Mouse (Mus musculus) forebrain, embryonic 16.5 days (tissue): ENCODE measurements around the gene Tenm2. TPM values are rescaled to one million over a fixed set of nuclear protein-coding genes. Genes with fewer than 3 reads are reported as not detected.

Source experiments
- ATAC-seq: fragments of 200-750 bp; cut with Nextera tagmentation; 2 replicates; pipeline ENCODE4 v1.8.0; 2017; ENCODE audit warnings: mild to moderate bottlenecking, moderate library complexity
- H3K27ac ChIP-seq: fragments of 300-500 bp; sonication (generic); 2 replicates; pipeline ENCODE4 v1.5.1; 2014; ENCODE audit warnings: low read length, control low read depth
- H3K27me3 ChIP-seq: fragments of 300-500 bp; sonication (generic); replicated peaks from 2 replicates; pipeline ENCODE4 v1.6.1; 2014; ENCODE audit warnings: low read length; ENCODE audit not compliant: control insufficient read depth, insufficient read depth
- H3K36me3 ChIP-seq: fragments of 300-500 bp; sonication (generic); 2 replicates; pipeline ENCODE4 v1.6.1; 2014; ENCODE audit not compliant: control insufficient read depth, insufficient read depth
- H3K4me1 ChIP-seq: fragments of 300-500 bp; sonication (generic); replicated peaks from 2 replicates; pipeline ENCODE4 v1.6.1; 2014; ENCODE audit warnings: low read length; ENCODE audit not compliant: control insufficient read depth, insufficient read depth
- H3K4me2 ChIP-seq: fragments of 300-500 bp; sonication (generic); 2 replicates; pipeline ENCODE4 v1.6.1; 2014; ENCODE audit warnings: mild to moderate bottlenecking, low read length, control low read depth
- H3K4me3 ChIP-seq: fragments of 300-500 bp; sonication (generic); replicated peaks from 2 replicates; pipeline ENCODE4 v1.5.1; 2014; ENCODE audit warnings: mild to moderate bottlenecking, low read length, control low read depth
- H3K9ac ChIP-seq: fragments of 300-500 bp; sonication (generic); replicated peaks from 2 replicates; pipeline ENCODE4 v1.6.1; 2014; ENCODE audit warnings: low read depth, low read length, control low read depth
- H3K9me3 ChIP-seq: fragments of 300-500 bp; sonication (generic); 2 replicates; pipeline ENCODE4 v1.6.1; 2016; ENCODE audit warnings: low read length; ENCODE audit not compliant: control insufficient read depth
- WGBS: fragments of 180-500 bp; shearing (Covaris S2); extraction: QIAGEN DNeasy Blood & Tissue Kit; methylation state at CpG from one replicate; pipeline ENCODE4 v1.1.7; 2014; 5-methylcytosine and 5-hydroxymethylcytosine counted together
- polyA plus RNA-seq: library from polyadenylated mRNA; unstranded; fragments of >200 nt; fragmentation: Nextera tagmentation; extraction: Ambion mirVana; gene quantifications from 2 replicates; pipeline ENCODE4 v1.2.1, GENCODE M21; 2015

The Tenm2 gene
- polyA plus RNA-seq, 1 experiment from 2014 or later = 58.7 TPM

DNA sequence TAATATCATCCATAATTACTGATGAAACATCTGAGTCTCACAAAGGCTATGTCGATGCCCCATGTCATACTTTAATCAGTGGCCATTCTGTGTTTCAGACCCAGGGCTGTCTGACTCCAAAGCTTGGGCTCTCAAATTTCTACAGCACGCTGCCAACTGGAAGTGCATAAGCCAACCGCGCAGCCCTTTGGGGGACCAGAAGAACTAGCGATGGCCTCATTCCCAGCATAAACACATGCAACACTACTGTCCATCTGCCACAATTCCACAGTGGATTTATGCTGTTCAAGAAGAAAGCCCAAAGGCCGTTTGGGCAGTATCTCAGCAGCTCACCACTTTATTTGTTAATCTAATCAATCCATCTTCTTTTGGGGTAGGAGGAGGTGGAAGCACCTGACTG lies 678.4 kb downstream of the Tenm2 start:
- no peak overlapping the region for H3K9ac ChIP-seq
- no peak overlapping the region for H3K4me2 ChIP-seq
- H3K27ac ChIP-seq = no peak overlapping the region
- 83% methylated on average over 6 of the region's 6 CpGs for WGBS
- no peak for ATAC-seq
- peaks cover 8% of the 10 kb centered on the region; the same call in 1 of the 2 replicates for H3K4me1 ChIP-seq
- H3K36me3 ChIP-seq = no peaks in the 10 kb centered on the region
- H3K9me3 ChIP-seq = no peaks in the 10 kb centered on the region
- H3K27me3 ChIP-seq = no peaks in the 10 kb centered on the region
- no peak overlapping the region for H3K4me3 ChIP-seq

- Histone ChIP-seq H3K27ac (no peak overlapping the region), H3K4me2 (no peak overlapping the region), H3K9me3 (no peaks in the 10 kb centered on the region), H3K36me3 (no peaks in the 10 kb centered on the region), H3K4me1 (peaks cover 15% of the 10 kb centered on the region), H3K9ac (no peak overlapping the region), H3K4me3 (no peak overlapping the region), H3K27me3 (no peaks in the 10 kb centered on the region)
- WGBS = 15% methylated on average over 5 of the region's 5 CpGs
- ATAC-seq = peak; percentile 49
Measured at GRCm38 (mm10) chr11:36553286-36553685, 682.5 kb downstream of the Tenm2 start.

GRCm38 (mm10) chr11:36550649-36551048 lies 685.1 kb downstream of the Tenm2 start:
- WGBS = 64% methylated on average over 4 of the region's 4 CpGs
- Histone ChIP-seq H3K4me3 (no peak overlapping the region), H3K27ac (no peak overlapping the region), H3K27me3 (no peaks in the 10 kb centered on the region), H3K9me3 (no peaks in the 10 kb centered on the region), H3K4me2 (no peak overlapping the region), H3K36me3 (no peaks in the 10 kb centered on the region), H3K4me1 (peaks cover 18% of the 10 kb centered on the region), H3K9ac (no peak overlapping the region)
- ATAC-seq = no peak

DNA sequence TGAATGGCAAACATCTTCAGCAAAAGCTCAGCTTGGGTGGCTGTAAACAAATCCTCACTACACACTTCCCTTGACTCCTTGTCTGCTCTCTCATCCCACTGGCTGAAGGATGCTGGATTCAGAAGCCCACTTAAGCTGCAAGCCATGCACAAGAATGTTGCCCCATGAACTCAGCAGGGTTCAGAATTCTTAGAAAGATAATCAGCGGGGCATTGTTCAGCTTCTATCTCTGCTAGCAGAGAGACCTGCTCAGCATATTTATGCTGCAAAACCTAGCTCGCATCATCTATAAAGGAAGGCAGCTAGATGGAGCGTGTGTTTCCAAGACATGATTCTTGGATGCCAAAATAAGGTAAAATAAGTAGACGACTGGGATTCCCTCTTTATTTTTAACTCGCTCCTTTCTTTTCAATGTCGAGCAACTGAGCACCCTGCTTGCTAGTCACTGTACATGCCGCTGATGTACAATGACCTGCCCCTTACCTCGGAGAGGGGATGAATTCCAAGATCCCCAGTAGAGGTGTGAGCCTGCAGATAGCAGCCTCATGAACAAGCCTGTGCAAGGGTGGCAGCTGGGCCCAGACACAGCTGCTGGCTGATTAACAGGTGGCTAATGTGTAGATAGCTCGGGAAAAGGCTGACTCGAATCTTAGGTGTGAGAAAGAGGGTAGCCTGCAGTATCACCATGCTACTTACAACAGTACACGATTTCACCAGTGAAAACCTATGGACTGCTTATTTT lies 686.2 kb downstream of the Tenm2 start:
- Histone ChIP-seq H3K36me3 (no peaks in the 10 kb centered on the region), H3K9me3 (no peaks in the 10 kb centered on the region), H3K4me2 (no peak overlapping the region), H3K4me1 (peaks cover 18% of the 10 kb centered on the region), H3K4me3 (no peak overlapping the region), H3K9ac (no peak overlapping the region), H3K27ac (no peak overlapping the region), H3K27me3 (no peaks in the 10 kb centered on the region)
- WGBS = 38% methylated on average over 11 of the region's 11 CpGs
- ATAC-seq = peak; percentile 42

- no peak overlapping the region for H3K9ac ChIP-seq
- H3K4me2 ChIP-seq = no peak overlapping the region
- 57% methylated on average over 4 of the region's 4 CpGs for whole genome bisulfite sequencing
- H3K27ac ChIP-seq = no peak overlapping the region
- H3K27me3 ChIP-seq = no peaks in the 10 kb centered on the region
- H3K4me1 ChIP-seq = peaks cover 13% of the 10 kb centered on the region
- H3K36me3 ChIP-seq = no peaks in the 10 kb centered on the region
- no peaks in the 10 kb centered on the region for H3K9me3 ChIP-seq
- H3K4me3 ChIP-seq = no peak overlapping the region
- ATAC-seq = peak; percentile 58
Measured at GRCm38 (mm10) chr11:36548139-36548538, 687.6 kb downstream of the Tenm2 start.

GRCm38 (mm10) chr11:36538144-36538543 lies 697.6 kb downstream of the Tenm2 start:
- H3K4me3 ChIP-seq = no peak overlapping the region
- 94% methylated on average over 4 of the region's 4 CpGs for WGBS
- H3K27ac ChIP-seq = no peak overlapping the region
- H3K27me3 ChIP-seq = no peaks in the 10 kb centered on the region
- H3K4me2 ChIP-seq = no peak overlapping the region
- no peaks in the 10 kb centered on the region for H3K4me1 ChIP-seq
- H3K9me3 ChIP-seq = no peaks in the 10 kb centered on the region
- no peaks in the 10 kb centered on the region for H3K36me3 ChIP-seq
- no peak for ATAC-seq
- no peak overlapping the region for H3K9ac ChIP-seq

GRCm38 (mm10) chr11:36537573-36538133 lies 698.1 kb downstream of the Tenm2 start:
- Histone ChIP-seq H3K9me3 (no peaks in the 10 kb centered on the region), H3K27ac (no peak overlapping the region), H3K27me3 (no peaks in the 10 kb centered on the region), H3K4me1 (no peaks in the 10 kb centered on the region), H3K4me3 (no peak overlapping the region), H3K9ac (no peak overlapping the region), H3K4me2 (no peak overlapping the region), H3K36me3 (no peaks in the 10 kb centered on the region)
- WGBS = 93% methylated on average over 9 of the region's 9 CpGs
- no peak for ATAC-seq

- Histone ChIP-seq H3K4me1 (no peaks in the 10 kb centered on the region), H3K4me3 (no peak overlapping the region), H3K36me3 (no peaks in the 10 kb centered on the region), H3K27me3 (no peaks in the 10 kb centered on the region), H3K9ac (no peak overlapping the region), H3K27ac (no peak overlapping the region), H3K4me2 (no peak overlapping the region), H3K9me3 (no peaks in the 10 kb centered on the region)
- 79% methylated on average over 3 of the region's 3 CpGs for WGBS
- no peak for ATAC-seq
Measured at GRCm38 (mm10) chr11:36535591-36535990, 700.2 kb downstream of the Tenm2 start.

DNA sequence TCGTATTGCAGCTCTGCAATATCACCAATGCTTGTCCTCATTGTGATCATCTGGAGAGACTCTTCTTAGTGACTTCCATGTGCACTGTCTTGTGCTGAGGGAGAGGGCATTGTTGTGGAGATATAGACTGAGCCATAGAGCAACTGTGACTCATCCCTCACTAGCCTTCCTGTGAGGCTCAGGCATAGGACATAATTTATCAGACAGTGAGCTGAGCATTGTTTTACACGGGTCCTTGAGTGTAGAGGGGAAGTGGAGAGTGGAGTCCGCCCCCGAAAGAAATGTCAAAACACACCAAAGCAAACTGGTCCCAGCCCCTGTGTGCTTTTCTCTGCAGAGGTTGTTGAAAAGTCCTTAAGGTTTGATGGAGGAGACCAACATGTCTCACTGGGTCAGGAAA lies 704.1 kb downstream of the Tenm2 start:
- 81% methylated on average over 4 of the region's 4 CpGs for WGBS
- ATAC-seq = no peak

More for the DNA sequence above, 704.1 kb downstream of the Tenm2 start:
- Histone ChIP-seq H3K27me3 (no peaks in the 10 kb centered on the region), H3K36me3 (no peaks in the 10 kb centered on the region), H3K9me3 (no peaks in the 10 kb centered on the region), H3K4me3 (no peak overlapping the region), H3K4me1 (0 out of 2 replicates have a peak, but pooled peaks cover 3% of the 10 kb centered on the region), H3K27ac (no peak overlapping the region), H3K9ac (no peak overlapping the region), H3K4me2 (no peak overlapping the region)
